29 mouse cellular contexts compared by ENCODE assay signal in the genomic region with DNA sequence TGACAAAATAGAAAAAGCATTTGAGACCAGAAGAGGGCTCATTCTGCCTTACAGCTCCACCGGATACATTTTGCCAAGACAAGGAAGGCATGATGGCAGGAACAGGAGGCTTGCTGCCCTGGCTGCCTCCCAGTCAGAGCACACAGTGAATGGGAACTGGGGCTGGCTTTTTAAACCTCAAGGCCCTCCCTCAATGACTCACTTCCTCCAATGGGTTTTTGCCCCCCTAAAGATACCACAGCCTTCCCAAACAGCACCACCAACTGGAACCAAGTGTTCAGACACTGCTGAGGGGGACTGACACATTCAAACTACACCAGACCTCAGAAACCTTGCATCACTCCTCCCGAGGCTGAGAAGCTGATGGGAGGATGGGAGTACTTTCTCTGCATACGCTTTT. TPM values are rescaled to one million over a fixed set of nuclear protein-coding genes. Genes with fewer than 3 reads are reported as not detected.
DNase-seq lines count a peak whose midpoint lies in the region; ATAC-seq and TF ChIP-seq lines count a peak whose summit lies in the region.
"Had no signal": no experiment of that assay in that cellular context is flagged by ENCODE, and none has a peak within 500 bp of the region (broad histone marks: within the 10 kb centered on the region; RNA-seq: fewer than 3 reads in every experiment).

No protein-coding gene starts in this region.

- peak; percentile 2; the same call in 1 of the 2 replicates for TF ChIP-seq RAD21 in CH12.LX (IDR thresholded peaks at IDR 0.05; ENCODE audit: low read depth, low read length)

- TF ChIP-seq CTCF in CH12.LX (conservative IDR thresholded peaks at IDR 0.05 in 1 of 2, IDR thresholded peaks at IDR 0.05 in 1 of 2; ENCODE audit: low read depth in 2 of 2, low read length in 2 of 2) = peak in 1 of 2 experiments; percentile 18; a peak in 1 of 4 replicates
- no peak for TF ChIP-seq CTCF in bone marrow, adult 2 months (IDR thresholded peaks at IDR 0.05; ENCODE audit: control insufficient read depth, insufficient read depth, low read length)

- no peaks in the 10 kb centered on the region for H3K9me3 ChIP-seq in CH12.LX (replicated peaks; ENCODE audit: low read length)
- no peaks in the 10 kb centered on the region for H3K9me3 ChIP-seq in heart, embryonic 10.5 days
- H3K9me3 ChIP-seq: embryonic facial prominence, embryonic 12.5 days; midbrain, embryonic 13.5 days; neural tube, embryonic 15.5 days had no signal

- peaks cover 29 to 53% of the 10 kb centered on the region in 2 experiments for H3K36me3 ChIP-seq in CH12.LX (replicated peaks in 1 of 2; ENCODE audit: control insufficient read depth in 1 of 2, insufficient read depth in 1 of 2, low read length in 1 of 2)
- peaks cover 60% of the 10 kb centered on the region for H3K36me3 ChIP-seq in heart, embryonic 10.5 days

- in situ Hi-C loops in CH12.LX (cut with MboI; ENCODE audit: low pct_ligation_motif_present, low pct_unique_long_range_greater_than_20kb, low sequenced_read_pairs) = no loop called here

- H3K27me3 ChIP-seq in CH12.LX (replicated peaks) = no peaks in the 10 kb centered on the region
- no peaks in the 10 kb centered on the region for H3K27me3 ChIP-seq in heart, embryonic 10.5 days (ENCODE audit: insufficient read depth, poor library complexity, severe bottlenecking)
- H3K27me3 ChIP-seq: embryonic facial prominence, embryonic 12.5 days; midbrain, embryonic 13.5 days; neural tube, embryonic 15.5 days had no signal

- no peak overlapping the region for H3K4me3 ChIP-seq in CH12.LX (replicated peaks in 1 of 3; ENCODE audit: low read depth in 2 of 3, low read length in 2 of 3, poor library complexity in 1 of 3)
- no peak overlapping the region for H3K4me3 ChIP-seq in bone marrow, adult 2 months (replicated peaks; ENCODE audit: control insufficient read depth, low read depth, low read length)
- no peak overlapping the region for H3K4me3 ChIP-seq in heart, embryonic 10.5 days
- H3K4me3 ChIP-seq: embryonic facial prominence, embryonic 12.5 days; erythroblast, embryonic 14.5 days; midbrain, embryonic 13.5 days; neural tube, embryonic 15.5 days had no signal

- TF ChIP-seq EP300 in CH12.LX (IDR thresholded peaks at IDR 0.05; ENCODE audit: low read length) = no peak

- dilution Hi-C loops in CH12.LX (cut with MboI; ENCODE audit: extremely low pct_ligation_motif_present, extremely low pct_unique_long_range_greater_than_20kb, low sequenced_read_pairs) = no loop called here

- no peak overlapping the region for H3K9ac ChIP-seq in CH12.LX (ENCODE audit: insufficient read depth, low read depth)
- H3K9ac ChIP-seq: embryonic facial prominence, embryonic 12.5 days; liver, embryonic 14.5 days; midbrain, embryonic 13.5 days; neural tube, embryonic 15.5 days had no signal

- H3K79me2 ChIP-seq in CH12.LX (replicated peaks; ENCODE audit: control insufficient read depth, extremely low read depth, insufficient read depth, poor library complexity, severe bottlenecking) = no peaks in the 10 kb centered on the region

- WGBS in bone marrow, adult 2 months = 61% methylated on average over 3 of the region's 3 CpGs
- 89% methylated on average over 3 of the region's 3 CpGs for WGBS in heart, embryonic 10.5 days

- intact Hi-C loops in gastrocnemius, postnatal 36 days (cut with DNase I) = no loop called here

- peaks cover 4 to 21% of the 10 kb centered on the region in 2 experiments for H3K4me1 ChIP-seq in CH12.LX (ENCODE audit: control insufficient read depth in 1 of 2, insufficient read depth in 2 of 2)
- H3K4me1 ChIP-seq in bone marrow, adult 2 months (ENCODE audit: control insufficient read depth, insufficient read depth, low read length) = peaks cover 7% of the 10 kb centered on the region; the same call in 1 of the 2 replicates
- no peaks in the 10 kb centered on the region for H3K4me1 ChIP-seq in heart, embryonic 10.5 days
- H3K4me1 ChIP-seq: midbrain, embryonic 13.5 days; neural tube, embryonic 15.5 days had no signal

- H3K27ac ChIP-seq in CH12.LX (ENCODE audit: insufficient read depth, low read depth) = no peak overlapping the region
- peak overlapping the region; percentile 39; the same call in 1 of the 2 replicates for H3K27ac ChIP-seq in bone marrow, adult 2 months (ENCODE audit: control insufficient read depth, insufficient read depth, low read depth, low read length, poor library complexity)
- no peak overlapping the region for H3K27ac ChIP-seq in heart, embryonic 10.5 days
- H3K27ac ChIP-seq: embryonic facial prominence, embryonic 12.5 days; liver, embryonic 14.5 days; macrophage; midbrain, embryonic 13.5 days; neural tube, embryonic 15.5 days had no signal

- DNase-seq in 416B (ENCODE audit: low read depth) (peak; percentile 97), CH12.LX (ENCODE audit: extremely low read depth) (peak; percentile 62)
- DNase-seq in frontal cortex, postnatal 25 days (ENCODE audit: low spot score in 2 of 2) = no peak
- DNase-seq in gastrocnemius, postnatal 36 days = no peak
- no peak for DNase-seq in heart, embryonic 10.5 days (ENCODE audit: low spot score)
- DNase-seq: cerebellum, adult 9-10 months; kidney, adult 11 months; layer of hippocampus, postnatal 36 days; right cerebral cortex, postnatal 14 days; spleen, adult 18-20 months; thymus, adult 18-20 months; thymus, postnatal 4 days had no signal

- H3K4me2 ChIP-seq in CH12.LX (ENCODE audit: insufficient read depth, low read depth, poor library complexity, severe bottlenecking) = no peak overlapping the region
- H3K4me2 ChIP-seq: embryonic facial prominence, embryonic 12.5 days; midbrain, embryonic 13.5 days; neural tube, embryonic 15.5 days had no signal

- no peak for TF ChIP-seq POLR2A in CH12.LX (IDR thresholded peaks at IDR 0.05; ENCODE audit: low read depth, low read length)
- no peak for TF ChIP-seq POLR2A in bone marrow, adult 2 months (IDR thresholded peaks at IDR 0.05; ENCODE audit: borderline replicate concordance, control insufficient read depth, low read depth, low read length)

- ATAC-seq in monocyte, adult 5-6 weeks (replicated peaks; ENCODE audit: insufficient number of reproducible peaks, low FRiP score, low TSS enrichment, poor library complexity, severe bottlenecking) = peak; percentile 34
- ATAC-seq: forebrain, embryonic 14.5 days; hindbrain, embryonic 16.5 days; midbrain, embryonic 13.5 days had no signal

TF ChIP-seq in CH12.LX, 34 proteins besides CTCF, POLR2A, EP300 and RAD21:
- TF ChIP-seq JUND (conservative IDR thresholded peaks at IDR 0.05; ENCODE audit: low read depth, low read length) (peak; percentile 40; the same call in 1 of the 2 replicates), E2F4 (IDR thresholded peaks at IDR 0.05; ENCODE audit: insufficient replicate concordance, low read depth, low read length) (no peak)

RNA-seq across cellular contexts. Expression of gene Stard7, which starts 30.7 kb away (rescaled TPM):
- 69.0 and 71.4 TPM in 2 replicates for total RNA-seq in CH12.LX (2012; rRNA removed)
- total RNA-seq in CH12.LX (2014; rRNA removed) = 122 and 135 TPM in 2 replicates
- 66.8 and 80.6 TPM in 2 replicates for polyA plus RNA-seq in CH12.LX (2012; ENCODE audit: insufficient read length, low read depth)
- 23.7 and 25.4 TPM in 2 replicates for polyA plus RNA-seq in bone marrow, adult 2 months (2011; ENCODE audit: insufficient read depth, insufficient read length, low replicate concordance, missing spikeins)
- 76.8 to 93.7 TPM (median 93.1 TPM) in 3 replicates for total RNA-seq in monocyte, adult 5-6 weeks (2017)
- total RNA-seq in gastrocnemius, postnatal 36 days (2021) = 100 to 1,000 TPM in 1 of 2 experiments, 10 to 100 TPM in 1; 89.2 to 110 TPM
- 97.1 and 110 TPM in 2 replicates for polyA plus RNA-seq in heart, embryonic 10.5 days (2016; fragmentation: Nextera tagmentation; extraction: Ambion mirVana)

RNA-seq across cellular contexts. Expression of gene Dusp2, which starts 35.3 kb away (rescaled TPM):
- total RNA-seq in CH12.LX (2012; rRNA removed) (57.8 and 71.0 TPM in 2 replicates), CH12.LX (2014; rRNA removed) (96.6 and 107 TPM in 2 replicates)
- polyA plus RNA-seq in CH12.LX (2012; ENCODE audit: insufficient read length, low read depth) = 68.5 and 81.5 TPM in 2 replicates
- polyA plus RNA-seq in bone marrow, adult 2 months (2011; ENCODE audit: insufficient read depth, insufficient read length, low replicate concordance, missing spikeins) = 15.1 and 23.2 TPM in 2 replicates
- 141 to 443 TPM (median 158 TPM) in 3 replicates for total RNA-seq in monocyte, adult 5-6 weeks (2017)
- total RNA-seq in gastrocnemius, postnatal 36 days (2021) = 1 to 10 TPM in 1 of 2 experiments, under 1 TPM in 1; 0.72 to 1.3 TPM
- polyA plus RNA-seq in heart, embryonic 10.5 days (2016; fragmentation: Nextera tagmentation; extraction: Ambion mirVana) = 14.1 and 15.7 TPM in 2 replicates

RNA-seq across cellular contexts. Expression of gene Astl, which starts 37.7 kb away (rescaled TPM):
- 0.08 TPM in 1 of 2 replicates, not detected in the other for total RNA-seq in CH12.LX (2012; rRNA removed)
- total RNA-seq in CH12.LX (2014; rRNA removed) = not detected in 2 replicates
- not detected in 2 replicates for polyA plus RNA-seq in CH12.LX (2012; ENCODE audit: insufficient read length, low read depth)
- not detected in 2 replicates for polyA plus RNA-seq in bone marrow, adult 2 months (2011; ENCODE audit: insufficient read depth, insufficient read length, low replicate concordance, missing spikeins)
- 0.11 to 1.6 TPM (median 1.1 TPM) in 3 replicates for total RNA-seq in monocyte, adult 5-6 weeks (2017)
- total RNA-seq in gastrocnemius, postnatal 36 days (2021) = not detected
- 0.08 TPM in 1 of 2 replicates, not detected in the other for polyA plus RNA-seq in heart, embryonic 10.5 days (2016; fragmentation: Nextera tagmentation; extraction: Ambion mirVana)
- total RNA-seq: adrenal gland, postnatal 4 days; layer of hippocampus, adult 18-20 months; layer of hippocampus, postnatal 36 days; left cerebral cortex, postnatal 25 days had no signal
- polyA plus RNA-seq: embryonic facial prominence, embryonic 12.5 days; erythroblast, embryonic 14.5 days; forebrain, embryonic 14.5 days; heart, embryonic 14.5 days; hindbrain, embryonic 16.5 days; kidney, embryonic 16.5 days; liver, embryonic 14.5 days; lung, embryonic 16.5 days; macrophage; midbrain, embryonic 13.5 days; neural tube, embryonic 15.5 days; stomach, embryonic 14.5 days had no signal

RNA-seq across cellular contexts. Expression of gene Tmem127, which starts 53.0 kb away (rescaled TPM):
- 11.5 and 12.0 TPM in 2 replicates for total RNA-seq in CH12.LX (2012; rRNA removed)
- 12.3 and 15.8 TPM in 2 replicates for total RNA-seq in CH12.LX (2014; rRNA removed)
- polyA plus RNA-seq in CH12.LX (2012; ENCODE audit: insufficient read length, low read depth) = 11.4 and 11.9 TPM in 2 replicates
- 16.0 and 27.7 TPM in 2 replicates for polyA plus RNA-seq in bone marrow, adult 2 months (2011; ENCODE audit: insufficient read depth, insufficient read length, low replicate concordance, missing spikeins)
- total RNA-seq in monocyte, adult 5-6 weeks (2017) = 43.9 to 86.2 TPM (median 50.4 TPM) in 3 replicates
- 10 to 100 TPM; 21.0 TPM for total RNA-seq in gastrocnemius, postnatal 36 days (2021)
- polyA plus RNA-seq in heart, embryonic 10.5 days (2016; fragmentation: Nextera tagmentation; extraction: Ambion mirVana) = 22.1 and 23.1 TPM in 2 replicates

RNA-seq across cellular contexts. Expression of gene Ciao1, which starts 53.1 kb away (rescaled TPM):
- 72.1 and 79.0 TPM in 2 replicates for total RNA-seq in CH12.LX (2012; rRNA removed)
- total RNA-seq in CH12.LX (2014; rRNA removed) = 58.3 and 60.9 TPM in 2 replicates
- 74.3 and 74.5 TPM in 2 replicates for polyA plus RNA-seq in CH12.LX (2012; ENCODE audit: insufficient read length, low read depth)
- polyA plus RNA-seq in bone marrow, adult 2 months (2011; ENCODE audit: insufficient read depth, insufficient read length, low replicate concordance, missing spikeins) = 24.9 and 26.9 TPM in 2 replicates
- 24.8 to 32.6 TPM (median 28.7 TPM) in 3 replicates for total RNA-seq in monocyte, adult 5-6 weeks (2017)
- total RNA-seq in gastrocnemius, postnatal 36 days (2021) = 10 to 100 TPM; 48.6 to 51.0 TPM
- 58.3 and 61.1 TPM in 2 replicates for polyA plus RNA-seq in heart, embryonic 10.5 days (2016; fragmentation: Nextera tagmentation; extraction: Ambion mirVana)

Comparison
In these comparisons a context has a peak if more than half of its experiments do, and no peak if none do; other contexts are left out.
1. DNase-seq: peak in 416B (single experiment) and CH12.LX (single experiment); none in frontal cortex, postnatal 25 days (0 of 2), gastrocnemius, postnatal 36 days (0 of 2) and heart, embryonic 10.5 days (single experiment).
2. RNA of gene Dusp2, which starts 35.3 kb away (total RNA-seq): 141 to 443 TPM in monocyte, adult 5-6 weeks and 57.8 to 107 TPM in CH12.LX; 0.72 to 1.3 TPM in gastrocnemius, postnatal 36 days; every median in the first group is over 10 times any median in the second.